Comparison of ENCODE assay signal across 7 mouse cellular contexts in genomic region chr11:88892789-88893188, GRCm38 (mm10). TPM values are rescaled to one million over a fixed set of nuclear protein-coding genes. Genes with fewer than 3 reads are reported as not detected.
DNase-seq lines count a peak whose midpoint lies in the region.

No protein-coding gene starts in this region.

- peak; percentile 25 to 39 for DNase-seq in cerebellum, adult 18-20 months
- peak; percentile 19 to 36 for DNase-seq in cerebellum, postnatal 25 days
- peak; percentile 96 for DNase-seq in heart, adult 11 months
- DNase-seq in layer of hippocampus, postnatal 10 days (ENCODE audit: low spot score in 2 of 2) = peak; percentile 12 to 22
- DNase-seq in ovary, adult 18-20 months (ENCODE audit: low spot score) = peak; percentile 20
- DNase-seq in testis, postnatal 10 days (ENCODE audit: low spot score) = peak; percentile 63
- DNase-seq in thymus, postnatal 36 days = peak; percentile 9 to 31

RNA-seq across cellular contexts. Expression of gene Akap1, which starts 28.4 kb away (rescaled TPM):
- 10 to 100 TPM; 44.1 to 45.8 TPM for total RNA-seq in layer of hippocampus, postnatal 10 days (2021)

Comparison
In these comparisons a context has a peak if more than half of its experiments do, and no peak if none do; other contexts are left out.
1. Peak in every context shown above with its lines: DNase-seq.
2. DNase-seq: peak in every context shown above with its lines; median percentile 96 in heart, adult 11 months; 63 in testis, postnatal 10 days; 32 in cerebellum, adult 18-20 months; 28 in cerebellum, postnatal 25 days; 20 in ovary, adult 18-20 months; 20 in thymus, postnatal 36 days; 17 in layer of hippocampus, postnatal 10 days.